7 mouse cellular contexts compared by ENCODE assay signal in genomic region chr2:164786388-164786885, GRCm38 (mm10). TPM values are rescaled to one million over a fixed set of nuclear protein-coding genes. Genes with fewer than 3 reads are reported as not detected.
DNase-seq lines count a peak whose midpoint lies in the region; ATAC-seq and TF ChIP-seq lines count a peak whose summit lies in the region.

No protein-coding gene starts in this region.

- H3K36me3 ChIP-seq in testis, adult 2 months (ENCODE audit: control insufficient read depth, insufficient read depth, low read length), result no peaks in the 10 kb centered on the region
- peaks cover 33% of the 10 kb centered on the region for H3K36me3 ChIP-seq in erythroblast, embryonic 14.5 days (ENCODE audit: control insufficient read depth)
- peaks cover 22% of the 10 kb centered on the region for H3K36me3 ChIP-seq in limb, embryonic 13.5 days
- peaks cover 7% of the 10 kb centered on the region; the same call in 1 of the 2 replicates for H3K36me3 ChIP-seq in midbrain, postnatal 0 days (ENCODE audit: insufficient read depth, low read length)

- WGBS in limb, embryonic 13.5 days, result 6% methylated on average over 15 of the region's 15 CpGs
- 9% methylated on average over 15 of the region's 15 CpGs for WGBS in midbrain, postnatal 0 days

- no peaks in the 10 kb centered on the region for H3K27me3 ChIP-seq in testis, adult 2 months (ENCODE audit: control insufficient read depth, insufficient read depth, low read length)
- H3K27me3 ChIP-seq in erythroblast, embryonic 14.5 days (ENCODE audit: control insufficient read depth), result peaks cover 56% of the 10 kb centered on the region
- no peaks in the 10 kb centered on the region for H3K27me3 ChIP-seq in limb, embryonic 13.5 days
- no peaks in the 10 kb centered on the region for H3K27me3 ChIP-seq in midbrain, postnatal 0 days (ENCODE audit: insufficient read depth, low read length)

- H3K4me3 ChIP-seq in testis, adult 2 months (ENCODE audit: control insufficient read depth, low read depth, low read length), result peak overlapping the region; percentile 93
- peak overlapping the region; percentile 72 for H3K4me3 ChIP-seq in erythroblast, embryonic 14.5 days (replicated peaks)
- H3K4me3 ChIP-seq in limb, embryonic 13.5 days, result peak overlapping the region; percentile 70
- H3K4me3 ChIP-seq in midbrain, postnatal 0 days (ENCODE audit: low read depth, low read length), result peak overlapping the region; percentile 77

- no peak for DNase-seq in testis, postnatal 14 days (ENCODE audit: low spot score)
- DNase-seq in midbrain, postnatal 0 days (ENCODE audit: low spot score), result peak; percentile 34
- no peak for DNase-seq in right cerebral cortex, postnatal 4 days
- DNase-seq in ovary, postnatal 14 days (ENCODE audit: low spot score), result no peak

- H3K4me2 ChIP-seq in limb, embryonic 13.5 days (replicated peaks), result peak overlapping the region; percentile 80
- peak overlapping the region; percentile 90 for H3K4me2 ChIP-seq in midbrain, postnatal 0 days (ENCODE audit: low read depth, low read length, poor library complexity, severe bottlenecking)

- peak overlapping the region; percentile 82 for H3K9ac ChIP-seq in limb, embryonic 13.5 days
- H3K9ac ChIP-seq in midbrain, postnatal 0 days (replicated peaks; ENCODE audit: low read length, poor library complexity, severe bottlenecking), result peak overlapping the region; percentile 94

- no peaks in the 10 kb centered on the region for H3K9me3 ChIP-seq in erythroblast, embryonic 14.5 days (ENCODE audit: control insufficient read depth, low read length)
- H3K9me3 ChIP-seq in limb, embryonic 13.5 days, result no peaks in the 10 kb centered on the region
- no peaks in the 10 kb centered on the region for H3K9me3 ChIP-seq in midbrain, postnatal 0 days (ENCODE audit: low read length)

- ATAC-seq in limb, embryonic 13.5 days (ENCODE audit: low FRiP score, low read depth), result peak; percentile 25
- ATAC-seq in midbrain, postnatal 0 days (ENCODE audit: low FRiP score), result 0 out of 2 replicates have a peak, but pooled peaks have one; percentile 20

- peak overlapping the region; percentile 89 for H3K27ac ChIP-seq in testis, adult 2 months (ENCODE audit: control insufficient read depth, insufficient read depth, low read depth, low read length)
- H3K27ac ChIP-seq in limb, embryonic 13.5 days, result peak overlapping the region; percentile 69
- H3K27ac ChIP-seq in midbrain, postnatal 0 days (ENCODE audit: low read depth, low read length), result peak overlapping the region; percentile 84

- H3K4me1 ChIP-seq in testis, adult 2 months (ENCODE audit: control insufficient read depth, insufficient read depth, low read length), result peaks cover 20% of the 10 kb centered on the region
- peaks cover 67% of the 10 kb centered on the region for H3K4me1 ChIP-seq in erythroblast, embryonic 14.5 days (ENCODE audit: control insufficient read depth)
- peaks cover 18% of the 10 kb centered on the region for H3K4me1 ChIP-seq in limb, embryonic 13.5 days
- peaks cover 6% of the 10 kb centered on the region; the same call in 1 of the 2 replicates for H3K4me1 ChIP-seq in midbrain, postnatal 0 days (ENCODE audit: insufficient read depth, low read length)

- no peak for TF ChIP-seq POLR2A in testis, adult 2 months (IDR thresholded peaks at IDR 0.05; ENCODE audit: control insufficient read depth, low read depth, low read length)

- TF ChIP-seq CTCF in testis, adult 2 months (IDR thresholded peaks at IDR 0.05; ENCODE audit: control insufficient read depth, insufficient read depth, insufficient replicate concordance, low read depth, low read length), result no peak
- no peak for TF ChIP-seq CTCF in midbrain, postnatal 0 days (IDR thresholded peaks at IDR 0.05)

RNA-seq across cellular contexts. Expression of gene Snx21, which starts 0.8 kb away (rescaled TPM):
- 9.7 and 11.9 TPM in 2 replicates for polyA plus RNA-seq in testis, adult 2 months (2012; rRNA removed)
- polyA plus RNA-seq in erythroblast, embryonic 14.5 days (2012), result 1.5 and 2.4 TPM in 2 replicates
- polyA plus RNA-seq in limb, embryonic 13.5 days (2015; fragmentation: Nextera tagmentation; extraction: Ambion mirVana), result 26.3 and 27.6 TPM in 2 replicates
- total RNA-seq in midbrain, postnatal 0 days (2014; rRNA removed), result 80.8 and 100 TPM in 2 replicates
- polyA plus RNA-seq in midbrain, postnatal 0 days (2015; fragmentation: Nextera tagmentation; extraction: Ambion mirVana), result 50.8 and 54.1 TPM in 2 replicates

RNA-seq across cellular contexts. Expression of gene Tnnc2, which starts 6.7 kb away (rescaled TPM):
- 0.89 and 5.6 TPM in 2 replicates for polyA plus RNA-seq in testis, adult 2 months (2012; rRNA removed)
- not detected in 2 replicates for polyA plus RNA-seq in erythroblast, embryonic 14.5 days (2012)
- 190 and 195 TPM in 2 replicates for polyA plus RNA-seq in limb, embryonic 13.5 days (2015; fragmentation: Nextera tagmentation; extraction: Ambion mirVana)
- total RNA-seq in midbrain, postnatal 0 days (2014; rRNA removed), result not detected in 2 replicates
- 0.31 and 0.62 TPM in 2 replicates for polyA plus RNA-seq in midbrain, postnatal 0 days (2015; fragmentation: Nextera tagmentation; extraction: Ambion mirVana)

RNA-seq across cellular contexts. Expression of gene Ube2c, which starts 16.7 kb away (rescaled TPM):
- polyA plus RNA-seq in testis, adult 2 months (2012; rRNA removed), result 57.7 and 60.0 TPM in 2 replicates
- 158 and 179 TPM in 2 replicates for polyA plus RNA-seq in erythroblast, embryonic 14.5 days (2012)
- 432 and 450 TPM in 2 replicates for polyA plus RNA-seq in limb, embryonic 13.5 days (2015; fragmentation: Nextera tagmentation; extraction: Ambion mirVana)
- total RNA-seq in midbrain, postnatal 0 days (2014; rRNA removed), result 14.6 and 38.5 TPM in 2 replicates
- polyA plus RNA-seq in midbrain, postnatal 0 days (2015; fragmentation: Nextera tagmentation; extraction: Ambion mirVana), result 18.1 and 18.4 TPM in 2 replicates

RNA-seq across cellular contexts. Expression of gene Acot8, which starts 18.2 kb away (rescaled TPM):
- 45.6 and 47.9 TPM in 2 replicates for polyA plus RNA-seq in testis, adult 2 months (2012; rRNA removed)
- polyA plus RNA-seq in erythroblast, embryonic 14.5 days (2012), result 7.0 and 9.2 TPM in 2 replicates
- 17.5 and 17.6 TPM in 2 replicates for polyA plus RNA-seq in limb, embryonic 13.5 days (2015; fragmentation: Nextera tagmentation; extraction: Ambion mirVana)
- 24.2 and 25.8 TPM in 2 replicates for total RNA-seq in midbrain, postnatal 0 days (2014; rRNA removed)
- polyA plus RNA-seq in midbrain, postnatal 0 days (2015; fragmentation: Nextera tagmentation; extraction: Ambion mirVana), result 17.5 and 19.7 TPM in 2 replicates

RNA-seq across cellular contexts. Expression of gene Zswim3, which starts 18.5 kb away (rescaled TPM):
- polyA plus RNA-seq in testis, adult 2 months (2012; rRNA removed), result 18.0 and 19.5 TPM in 2 replicates
- polyA plus RNA-seq in erythroblast, embryonic 14.5 days (2012), result 0.08 and 0.10 TPM in 2 replicates
- 6.8 and 7.2 TPM in 2 replicates for polyA plus RNA-seq in limb, embryonic 13.5 days (2015; fragmentation: Nextera tagmentation; extraction: Ambion mirVana)
- total RNA-seq in midbrain, postnatal 0 days (2014; rRNA removed), result 6.4 and 7.7 TPM in 2 replicates
- polyA plus RNA-seq in midbrain, postnatal 0 days (2015; fragmentation: Nextera tagmentation; extraction: Ambion mirVana), result 5.5 and 7.4 TPM in 2 replicates

Comparison
In these comparisons a context has a peak if more than half of its experiments do, and no peak if none do; other contexts are left out.
1. RNA of gene Tnnc2, which starts 6.7 kb away (polyA plus RNA-seq): 190 to 195 TPM in limb, embryonic 13.5 days; 0.89 to 5.6 TPM in testis, adult 2 months, 0.31 to 0.62 TPM in midbrain, postnatal 0 days and not detected in erythroblast, embryonic 14.5 days; every median in the first group is over 10 times any median in the second.
2. Peak in every context shown above with its lines, with median percentiles within 50 percentile points of each other: H3K27ac ChIP-seq and H3K4me3 ChIP-seq.